Mouse (Mus musculus) limb, embryonic 14.5 days (tissue): Measurements from ENCODE around the gene Vmn1r201. TPM values are rescaled to one million over a fixed set of nuclear protein-coding genes. Genes with fewer than 3 reads are reported as not detected.

Source experiments
- ATAC-seq: fragments of 200-750 bp; cut with Nextera tagmentation; 2 replicates; pipeline ENCODE4 v1.8.0; 2017; ENCODE audit warnings: low read depth, moderate number of reproducible peaks, moderate TSS enrichment; ENCODE audit not compliant: low FRiP score
- DNase-seq: peaks from one replicate; pipeline ENCODE4 v3.0.0-alpha.2; 2015; ENCODE audit warnings: low spot score
- H3K27ac ChIP-seq: fragments of 300-500 bp; sonication (generic); replicated peaks from 2 replicates; pipeline ENCODE4 v1.5.1; 2014; ENCODE audit warnings: low read depth, mild to moderate bottlenecking, low read length, moderate library complexity, mixed read lengths
- H3K27me3 ChIP-seq: fragments of 300-500 bp; sonication (generic); 2 replicates; pipeline ENCODE4 v1.6.1; 2014; ENCODE audit warnings: low read length, mixed read lengths; ENCODE audit not compliant: control insufficient read depth, insufficient read depth
- H3K36me3 ChIP-seq: fragments of 300-500 bp; sonication (generic); 2 replicates; pipeline ENCODE4 v1.6.1; 2014; ENCODE audit warnings: mild to moderate bottlenecking, low read length, moderate library complexity, mixed read lengths; ENCODE audit not compliant: control insufficient read depth, insufficient read depth
- H3K4me1 ChIP-seq: fragments of 300-500 bp; sonication (generic); 2 replicates; pipeline ENCODE4 v1.6.1; 2014; ENCODE audit warnings: antibody characterized with exemption, low read length, mixed read lengths; ENCODE audit not compliant: control insufficient read depth, insufficient read depth
- H3K4me2 ChIP-seq: fragments of 300-500 bp; sonication (generic); replicated peaks from 2 replicates; pipeline ENCODE4 v1.6.1; 2014; ENCODE audit warnings: low read depth, mild to moderate bottlenecking, low read length, moderate library complexity; ENCODE audit not compliant: severe bottlenecking
- H3K4me3 ChIP-seq: fragments of 300-500 bp; sonication (generic); replicated peaks from 2 replicates; pipeline ENCODE4 v1.5.1; 2014; ENCODE audit warnings: low read length
- H3K9ac ChIP-seq: fragments of 300-500 bp; sonication (generic); 2 replicates; pipeline ENCODE4 v1.6.1; 2014; ENCODE audit warnings: mild to moderate bottlenecking, low read depth, low read length, moderate library complexity; ENCODE audit not compliant: severe bottlenecking
- H3K9me3 ChIP-seq: fragments of 300-500 bp; sonication (generic); 2 replicates; pipeline ENCODE4 v1.6.1; 2016; ENCODE audit warnings: low read length; ENCODE audit not compliant: control insufficient read depth
- POLR2A ChIP-seq: fragments of 200-500 bp; IDR thresholded peaks from 2 replicates; pipeline ENCODE4 v1.8.0; 2012; ENCODE audit warnings: inconsistent platforms, mild to moderate bottlenecking, moderate library complexity, borderline replicate concordance; ENCODE audit not compliant: insufficient read depth, insufficient read length; ENCODE audit errors: extremely low read depth
- WGBS: fragments of 180-500 bp; shearing (Covaris S2); extraction: QIAGEN DNeasy Blood & Tissue Kit; methylation state at CpG from one replicate; pipeline ENCODE4 v1.1.7; 2014; 5-methylcytosine and 5-hydroxymethylcytosine counted together
- polyA plus RNA-seq, 2 experiments: library from polyadenylated mRNA; depleted of rRNA in 1 of 2; stranded (reverse) in 1 of 2; unstranded in 1 of 2; fragments of >200 nt; fragmentation: Nextera tagmentation in 1 of 2; extraction: Ambion mirVana in 1 of 2; gene quantifications; 2 replicates each; pipeline versions ENCODE4 v1.2.1 to v1.2.3; 2012 to 2014

The Vmn1r201 gene
- polyA plus RNA-seq (2012; rRNA removed) = not detected in 2 replicates
- polyA plus RNA-seq (2014; fragmentation: Nextera tagmentation; extraction: Ambion mirVana) = not detected in 2 replicates

DNA sequence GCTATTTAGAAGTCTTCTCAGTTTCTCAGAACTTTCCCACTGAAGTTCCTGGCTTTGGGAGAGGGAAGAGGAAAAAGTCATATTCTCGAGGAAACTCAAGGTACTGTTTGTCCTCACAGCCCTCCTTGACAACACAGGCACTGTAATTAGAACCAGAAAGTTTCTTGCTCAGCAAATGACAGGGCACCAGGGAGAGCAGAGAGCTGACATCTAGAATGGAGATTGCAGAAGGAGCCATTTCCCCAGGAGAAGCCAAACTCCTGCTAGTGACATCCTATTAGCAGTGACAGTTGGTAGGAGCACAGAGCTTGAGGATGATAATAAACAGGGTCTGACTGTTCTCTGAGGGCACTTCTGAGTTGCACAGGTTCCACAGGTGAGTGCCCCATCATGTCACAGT lies at the start of gene Vmn1r201:
Gene Vmn1r201 (plus strand): TSS at position 301 of the 400 bp plus-strand sequence.
- Histone ChIP-seq H3K9ac (no peak within 1 kb of the TSS), H3K27me3 (no peaks in the 10 kb centered on the region), H3K27ac (no peak within 1 kb of the TSS), H3K9me3 (no peaks in the 10 kb centered on the region), H3K4me2 (no peak within 1 kb of the TSS), H3K36me3 (no peaks in the 10 kb centered on the region), H3K4me3 (no peak within 1 kb of the TSS), H3K4me1 (no peaks in the 10 kb centered on the region)
- no peak for TF ChIP-seq POLR2A
- WGBS = 20% methylated on average over 1 of the region's 1 CpGs
- DNase-seq (no peak), ATAC-seq (no peak)

DNA sequence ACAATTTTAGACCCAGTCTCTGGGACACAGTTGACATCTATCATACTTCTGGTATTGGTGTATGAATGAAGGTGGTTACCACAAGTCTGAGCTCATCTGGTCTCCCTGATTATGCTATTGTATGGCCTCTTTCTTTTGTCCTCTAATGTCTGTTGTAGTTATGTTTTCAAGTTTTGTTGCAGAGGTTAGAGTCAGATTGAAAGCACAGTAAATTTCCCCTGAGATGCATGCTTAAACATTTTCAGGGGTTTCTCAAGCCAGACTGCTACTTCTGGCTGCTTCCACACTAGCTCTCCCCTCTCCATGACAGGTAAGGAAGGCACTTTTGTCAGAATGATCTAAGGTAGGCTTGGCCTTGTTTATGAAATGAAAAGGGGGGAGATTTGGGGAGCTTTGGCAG lies 16.6 kb upstream of the Vmn1r201 start:
- DNase-seq (no peak), ATAC-seq (no peak)
- H3K27me3 ChIP-seq = no peaks in the 10 kb centered on the region
- H3K36me3 ChIP-seq = no peaks in the 10 kb centered on the region
- no peaks in the 10 kb centered on the region for H3K4me1 ChIP-seq
- no peak overlapping the region for H3K4me2 ChIP-seq
- H3K27ac ChIP-seq = no peak overlapping the region
- H3K9me3 ChIP-seq = no peaks in the 10 kb centered on the region
- no peak overlapping the region for H3K9ac ChIP-seq
- H3K4me3 ChIP-seq = no peak overlapping the region
- TF ChIP-seq POLR2A = no peak

DNA sequence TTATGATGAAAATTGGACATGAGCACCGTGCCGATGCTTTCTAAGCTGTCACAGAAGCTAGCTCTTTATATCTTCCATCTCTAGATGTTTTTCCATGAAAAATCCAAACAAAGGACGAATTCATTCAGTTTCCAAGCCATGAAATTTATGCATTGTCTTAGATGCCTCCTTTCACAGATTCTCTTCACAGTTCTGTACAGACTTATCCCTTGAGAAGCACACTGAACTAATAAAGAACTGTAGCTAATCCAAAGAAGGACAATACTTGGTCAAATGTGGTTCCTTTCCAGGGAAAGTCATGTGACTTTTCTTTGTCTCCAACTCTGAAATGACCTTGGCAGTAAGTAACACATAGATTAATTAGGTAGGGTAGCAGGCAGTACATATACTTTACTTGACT lies 30.7 kb downstream of the Vmn1r201 start:
- H3K27ac ChIP-seq = no peak overlapping the region
- no peaks in the 10 kb centered on the region for H3K27me3 ChIP-seq
- TF ChIP-seq POLR2A = no peak
- H3K36me3 ChIP-seq = no peaks in the 10 kb centered on the region
- no peak overlapping the region for H3K4me2 ChIP-seq
- 77% methylated on average over 3 of the region's 3 CpGs for WGBS
- H3K4me1 ChIP-seq = no peaks in the 10 kb centered on the region
- H3K9ac ChIP-seq = no peak overlapping the region
- no peak for DNase-seq
- H3K9me3 ChIP-seq = no peaks in the 10 kb centered on the region
- no peak for ATAC-seq
- H3K4me3 ChIP-seq = no peak overlapping the region

DNA sequence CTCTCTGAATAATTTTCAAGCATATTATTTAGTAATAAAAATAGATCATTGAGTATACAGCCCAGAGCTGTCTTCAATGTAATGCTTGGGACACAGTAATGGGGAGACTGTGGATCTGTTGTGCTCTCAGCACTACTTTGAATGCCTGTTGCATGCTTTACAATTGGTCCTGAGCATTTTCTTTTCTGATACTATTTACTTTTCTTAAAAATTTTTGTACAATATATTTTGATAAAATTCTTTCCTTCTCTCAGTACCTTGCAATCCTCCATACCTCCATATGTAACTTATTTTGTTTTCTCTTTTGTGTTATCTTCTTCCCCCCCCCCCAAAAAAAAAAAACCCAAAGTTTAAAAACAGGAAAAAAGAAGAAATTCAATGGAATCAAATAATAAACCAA lies 33.6 kb downstream of the Vmn1r201 start, which contains the start of gene Vmn1r202:
Gene Vmn1r202 (minus strand): TSS at position 101 of the 400 bp plus-strand sequence.
- no peak for DNase-seq
- Histone ChIP-seq H3K9ac (no peak within 1 kb of the TSS), H3K36me3 (no peaks in the 10 kb centered on the region), H3K27ac (no peak within 1 kb of the TSS), H3K27me3 (no peaks in the 10 kb centered on the region), H3K4me3 (no peak within 1 kb of the TSS), H3K4me2 (no peak within 1 kb of the TSS), H3K4me1 (no peaks in the 10 kb centered on the region), H3K9me3 (no peaks in the 10 kb centered on the region)
- ATAC-seq = no peak
- no peak for TF ChIP-seq POLR2A

DNA sequence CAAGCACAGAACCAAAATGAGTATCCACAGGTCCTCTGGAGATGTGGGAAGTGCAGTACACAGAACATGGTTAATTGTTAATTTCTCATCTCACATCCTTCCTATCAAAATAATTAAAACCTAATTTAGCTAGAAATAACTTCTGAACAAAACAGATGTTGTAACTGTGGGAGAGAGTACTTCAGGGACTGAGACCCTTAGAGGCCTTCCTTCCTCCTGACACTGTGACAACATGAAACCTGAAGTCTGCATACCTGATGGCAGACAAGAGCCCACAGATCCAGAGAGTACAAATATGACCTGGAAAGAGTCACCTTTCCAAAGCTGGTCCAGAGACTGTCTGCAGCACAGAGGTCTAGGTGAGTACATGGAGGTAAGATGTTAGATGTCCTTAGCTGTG lies 46.1 kb downstream of the Vmn1r201 start, which contains the start of gene Vmn1r203:
Gene Vmn1r203 (plus strand): TSS at position 301 of the 400 bp plus-strand sequence.
- no peak for ATAC-seq

More for the DNA sequence above, 46.1 kb downstream of the Vmn1r201 start, which contains the start of gene Vmn1r203:
- H3K4me2 ChIP-seq = no peak within 1 kb of the TSS
- H3K4me1 ChIP-seq = no peaks in the 10 kb centered on the region
- no peak within 1 kb of the TSS for H3K9ac ChIP-seq
- no peaks in the 10 kb centered on the region for H3K27me3 ChIP-seq
- H3K27ac ChIP-seq = no peak within 1 kb of the TSS
- H3K4me3 ChIP-seq = no peak within 1 kb of the TSS
- no peak for TF ChIP-seq POLR2A
- no peak for DNase-seq
- no peaks in the 10 kb centered on the region for H3K36me3 ChIP-seq
- H3K9me3 ChIP-seq = no peaks in the 10 kb centered on the region

Other genes with a start within 250 kb of the Vmn1r201 start
- gene Vmn1r193, start 248.8 kb upstream of the Vmn1r201 start, polyA plus RNA-seq (2012; rRNA removed) = not detected in 2 replicates
- gene Vmn1r193, start 248.8 kb upstream of the Vmn1r201 start, polyA plus RNA-seq (2014; fragmentation: Nextera tagmentation; extraction: Ambion mirVana) = not detected in 2 replicates
- gene Vmn1r194, start 227.7 kb upstream of the Vmn1r201 start, polyA plus RNA-seq (2012; rRNA removed) = not detected in 2 replicates
- not detected in 2 replicates for gene Vmn1r194, start 227.7 kb upstream of the Vmn1r201 start, polyA plus RNA-seq (2014; fragmentation: Nextera tagmentation; extraction: Ambion mirVana)
- not detected in 2 replicates for gene Vmn1r195, start 201.4 kb upstream of the Vmn1r201 start, polyA plus RNA-seq (2012; rRNA removed)
- gene Vmn1r195, start 201.4 kb upstream of the Vmn1r201 start, polyA plus RNA-seq (2014; fragmentation: Nextera tagmentation; extraction: Ambion mirVana) = not detected in 2 replicates
- not detected in 2 replicates for gene Vmn1r196, start 182.0 kb upstream of the Vmn1r201 start, polyA plus RNA-seq (2012; rRNA removed)
- gene Vmn1r196, start 182.0 kb upstream of the Vmn1r201 start, polyA plus RNA-seq (2014; fragmentation: Nextera tagmentation; extraction: Ambion mirVana) = not detected in 2 replicates
- gene Vmn1r197, start 147.3 kb upstream of the Vmn1r201 start, polyA plus RNA-seq (2012; rRNA removed) = not detected in 2 replicates
- not detected in 2 replicates for gene Vmn1r197, start 147.3 kb upstream of the Vmn1r201 start, polyA plus RNA-seq (2014; fragmentation: Nextera tagmentation; extraction: Ambion mirVana)
- gene Vmn1r198, start 121.6 kb upstream of the Vmn1r201 start, polyA plus RNA-seq (2012; rRNA removed) = not detected in 2 replicates
- not detected in 2 replicates for gene Vmn1r198, start 121.6 kb upstream of the Vmn1r201 start, polyA plus RNA-seq (2014; fragmentation: Nextera tagmentation; extraction: Ambion mirVana)
- not detected in 2 replicates for gene Vmn1r199, start 92.1 kb upstream of the Vmn1r201 start, polyA plus RNA-seq (2012; rRNA removed)
- not detected in 2 replicates for gene Vmn1r199, start 92.1 kb upstream of the Vmn1r201 start, polyA plus RNA-seq (2014; fragmentation: Nextera tagmentation; extraction: Ambion mirVana)
- gene Vmn1r200, start 81.5 kb upstream of the Vmn1r201 start, polyA plus RNA-seq (2012; rRNA removed) = not detected in 2 replicates
- gene Vmn1r200, start 81.5 kb upstream of the Vmn1r201 start, polyA plus RNA-seq (2014; fragmentation: Nextera tagmentation; extraction: Ambion mirVana) = not detected in 2 replicates
- gene Vmn1r202, start 33.5 kb downstream of the Vmn1r201 start, polyA plus RNA-seq (2012; rRNA removed) = 0.01 TPM in 2 replicates
- not detected in 2 replicates for gene Vmn1r202, start 33.5 kb downstream of the Vmn1r201 start, polyA plus RNA-seq (2014; fragmentation: Nextera tagmentation; extraction: Ambion mirVana)
- gene Vmn1r203, start 46.2 kb downstream of the Vmn1r201 start, polyA plus RNA-seq (2012; rRNA removed) = not detected in 2 replicates
- gene Vmn1r203, start 46.2 kb downstream of the Vmn1r201 start, polyA plus RNA-seq (2014; fragmentation: Nextera tagmentation; extraction: Ambion mirVana) = not detected in 2 replicates
- gene Vmn1r204, start 81.3 kb downstream of the Vmn1r201 start, polyA plus RNA-seq (2012; rRNA removed) = not detected in 2 replicates
- not detected in 2 replicates for gene Vmn1r204, start 81.3 kb downstream of the Vmn1r201 start, polyA plus RNA-seq (2014; fragmentation: Nextera tagmentation; extraction: Ambion mirVana)
- gene Vmn1r205, start 121.1 kb downstream of the Vmn1r201 start, polyA plus RNA-seq (2012; rRNA removed) = not detected in 2 replicates
- not detected in 2 replicates for gene Vmn1r205, start 121.1 kb downstream of the Vmn1r201 start, polyA plus RNA-seq (2014; fragmentation: Nextera tagmentation; extraction: Ambion mirVana)
- not detected in 2 replicates for gene Vmn1r206, start 152.3 kb downstream of the Vmn1r201 start, polyA plus RNA-seq (2012; rRNA removed)
- gene Vmn1r206, start 152.3 kb downstream of the Vmn1r201 start, polyA plus RNA-seq (2014; fragmentation: Nextera tagmentation; extraction: Ambion mirVana) = not detected in 2 replicates